Mouse (Mus musculus) neural tube, embryonic 12.5 days (tissue): ENCODE measurements at regions not wholly inside any gene's neighbourhood (a gene's known extent, or its start where the extent isn't known, plus 50 kb on each side); places are given as distances from the start of the nearest gene placed in this dataset.

Experiments
- ATAC-seq: fragments of 200-750 bp; cut with Nextera tagmentation; 2 replicates; pipeline ENCODE4 v1.8.0; 2017; ENCODE audit warnings: low read depth, mild to moderate bottlenecking, moderate TSS enrichment, moderate library complexity; ENCODE audit not compliant: low FRiP score
- H3K27ac ChIP-seq: fragments of 300-500 bp; sonication (generic); 2 replicates; pipeline ENCODE4 v1.5.1; 2016
- H3K27me3 ChIP-seq: fragments of 300-500 bp; sonication (generic); replicated peaks from 2 replicates; pipeline ENCODE4 v1.6.1; 2016; ENCODE audit warnings: mild to moderate bottlenecking
- H3K36me3 ChIP-seq: fragments of 300-500 bp; sonication (generic); 2 replicates; pipeline ENCODE4 v1.6.1; 2016; ENCODE audit warnings: mild to moderate bottlenecking
- H3K4me1 ChIP-seq: fragments of 300-500 bp; sonication (generic); 2 replicates; pipeline ENCODE4 v1.6.1; 2016
- H3K4me2 ChIP-seq: fragments of 300-500 bp; sonication (generic); replicated peaks from 2 replicates; pipeline ENCODE4 v1.6.1; 2016; ENCODE audit warnings: mild to moderate bottlenecking
- H3K4me3 ChIP-seq: fragments of 300-500 bp; sonication (generic); 2 replicates; pipeline ENCODE4 v1.5.1; 2016
- H3K9ac ChIP-seq: fragments of 300-500 bp; sonication (generic); 2 replicates; pipeline ENCODE4 v1.6.1; 2016; ENCODE audit warnings: mild to moderate bottlenecking
- H3K9me3 ChIP-seq: fragments of 300-500 bp; sonication (generic); 2 replicates; pipeline ENCODE4 v1.6.1; 2016; ENCODE audit warnings: mild to moderate bottlenecking
- WGBS: fragments of 180-500 bp; shearing (Covaris S2); methylation state at CpG from one replicate; pipeline ENCODE4 v1.1.7; 2016; 5-methylcytosine and 5-hydroxymethylcytosine counted together

DNA sequence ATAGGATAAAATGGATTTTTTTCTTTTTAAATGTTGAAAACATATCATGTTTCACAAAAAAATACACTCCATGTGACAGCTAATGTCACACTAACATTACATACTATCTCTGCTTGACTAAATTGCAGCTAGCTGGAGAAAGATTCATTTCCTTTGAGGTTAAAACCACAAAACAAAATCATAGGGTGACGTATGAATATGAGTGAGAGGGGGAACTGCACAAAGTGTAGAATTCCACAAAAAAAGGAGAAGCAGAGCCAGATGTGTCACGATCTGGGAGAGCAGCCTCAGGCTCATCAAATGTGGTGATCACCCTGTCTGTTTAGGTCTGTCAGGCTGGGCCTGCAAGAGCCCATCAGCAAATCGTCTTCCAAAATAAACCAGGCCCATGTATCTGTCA is 593.7 kb upstream of the Kirrel3 start:
- H3K4me3 ChIP-seq, result no peak overlapping the region
- 76% methylated on average over 3 of the region's 3 CpGs for WGBS
- H3K36me3 ChIP-seq, result no peaks in the 10 kb centered on the region
- no peaks in the 10 kb centered on the region for H3K27me3 ChIP-seq
- no peak overlapping the region for H3K9ac ChIP-seq
- H3K4me2 ChIP-seq, result no peak overlapping the region
- no peak overlapping the region for H3K27ac ChIP-seq
- H3K4me1 ChIP-seq, result no peaks in the 10 kb centered on the region
- H3K9me3 ChIP-seq, result no peaks in the 10 kb centered on the region
- no peak for ATAC-seq

DNA sequence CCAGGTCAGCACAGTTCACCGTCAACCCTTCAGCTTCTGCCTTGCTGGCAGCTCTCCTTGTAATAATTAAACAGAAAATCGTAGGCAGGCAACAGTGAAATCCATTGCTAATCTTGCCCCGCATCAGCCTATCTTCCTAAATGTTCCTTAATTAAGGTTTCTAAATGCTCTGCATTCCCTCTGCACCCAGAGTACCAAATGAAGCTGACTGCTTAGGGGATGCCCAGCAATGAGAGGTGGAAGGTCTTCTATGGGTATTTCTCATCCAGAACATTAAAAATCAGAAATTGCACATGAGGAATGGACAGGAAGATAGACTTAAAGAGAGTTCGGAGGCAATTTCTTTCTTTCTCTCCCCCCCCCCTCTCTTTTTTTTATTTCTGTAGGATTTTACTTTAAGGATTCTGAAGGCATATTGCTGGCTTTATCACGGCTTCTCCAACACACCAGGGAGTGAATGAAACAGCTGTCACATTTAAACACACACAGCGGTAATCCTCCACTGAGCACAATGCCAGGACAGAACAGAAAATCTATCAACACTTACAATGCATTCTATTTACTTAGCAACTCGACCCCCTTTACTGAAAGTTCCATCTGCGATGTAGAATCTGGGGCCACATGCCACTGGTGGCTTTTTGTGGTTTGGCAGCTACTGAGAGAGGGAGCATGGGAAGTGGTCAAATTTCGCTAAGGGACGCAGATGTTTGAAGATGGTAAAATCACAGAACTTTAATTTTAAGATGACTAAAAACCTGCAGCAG is 584.2 kb upstream of the Kirrel3 start:
- Histone ChIP-seq H3K4me1 (peaks cover 5% of the 10 kb centered on the region), H3K4me3 (no peak overlapping the region), H3K4me2 (no peak overlapping the region), H3K27ac (no peak overlapping the region), H3K36me3 (no peaks in the 10 kb centered on the region), H3K9ac (no peak overlapping the region), H3K9me3 (no peaks in the 10 kb centered on the region), H3K27me3 (no peaks in the 10 kb centered on the region)
- WGBS, result 47% methylated on average over 10 of the region's 10 CpGs
- ATAC-seq, result peak; percentile 63; the same call in 1 of the 2 replicates

DNA sequence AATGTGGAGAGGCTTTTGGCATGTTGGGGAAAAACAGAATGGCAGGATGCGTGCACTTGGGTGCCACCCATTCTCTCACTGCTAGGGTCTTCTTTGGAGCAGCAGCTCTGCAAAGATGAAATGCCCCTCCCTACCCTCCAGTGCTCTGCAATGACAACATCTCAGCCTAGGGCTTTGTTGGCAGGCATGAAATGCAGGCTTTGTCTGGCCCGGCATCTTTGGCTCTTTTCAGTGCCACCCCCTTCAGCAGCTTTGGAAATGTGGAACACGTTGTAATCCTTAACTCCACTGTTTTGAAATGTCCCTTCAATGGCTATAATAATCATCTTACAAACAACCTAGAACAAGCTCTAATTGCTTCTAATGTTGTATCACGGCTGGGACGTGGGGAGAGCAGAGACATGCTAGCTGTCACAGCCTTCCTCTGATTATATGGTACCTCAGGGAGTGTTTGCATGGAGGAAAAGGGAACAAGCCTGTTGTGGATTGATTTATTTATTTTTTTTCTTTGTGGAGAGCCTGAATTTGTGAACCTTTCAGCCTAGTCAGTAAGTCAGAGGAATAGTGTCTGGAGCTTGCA is 581.6 kb upstream of the Kirrel3 start:
- no peak for ATAC-seq
- no peaks in the 10 kb centered on the region for H3K9me3 ChIP-seq
- H3K4me1 ChIP-seq, result peaks cover 5% of the 10 kb centered on the region
- H3K27ac ChIP-seq, result no peak overlapping the region
- H3K4me2 ChIP-seq, result no peak overlapping the region
- H3K36me3 ChIP-seq, result no peaks in the 10 kb centered on the region
- H3K27me3 ChIP-seq, result no peaks in the 10 kb centered on the region
- H3K4me3 ChIP-seq, result no peak overlapping the region
- WGBS, result 33% methylated on average over 5 of the region's 5 CpGs
- no peak overlapping the region for H3K9ac ChIP-seq

GRCm38 (mm10) chr9:33914919-33915318 is 570.8 kb upstream of the Kirrel3 start:
- no peak for ATAC-seq
- H3K4me2 ChIP-seq, result no peak overlapping the region
- no peaks in the 10 kb centered on the region for H3K27me3 ChIP-seq
- H3K27ac ChIP-seq, result no peak overlapping the region
- 94% methylated on average over 4 of the region's 4 CpGs for WGBS
- no peak overlapping the region for H3K9ac ChIP-seq
- H3K36me3 ChIP-seq, result no peaks in the 10 kb centered on the region
- no peaks in the 10 kb centered on the region for H3K9me3 ChIP-seq
- no peak overlapping the region for H3K4me3 ChIP-seq
- no peaks in the 10 kb centered on the region for H3K4me1 ChIP-seq

- Histone ChIP-seq H3K27me3 (no peaks in the 10 kb centered on the region), H3K36me3 (no peaks in the 10 kb centered on the region), H3K9ac (no peak overlapping the region), H3K4me2 (no peak overlapping the region), H3K9me3 (no peaks in the 10 kb centered on the region), H3K4me1 (no peaks in the 10 kb centered on the region), H3K27ac (no peak overlapping the region), H3K4me3 (no peak overlapping the region)
- WGBS, result 79% methylated on average over 4 of the region's 4 CpGs
- ATAC-seq, result no peak
Observed at GRCm38 (mm10) chr9:33915349-33916056, 570.2 kb upstream of the Kirrel3 start.

DNA sequence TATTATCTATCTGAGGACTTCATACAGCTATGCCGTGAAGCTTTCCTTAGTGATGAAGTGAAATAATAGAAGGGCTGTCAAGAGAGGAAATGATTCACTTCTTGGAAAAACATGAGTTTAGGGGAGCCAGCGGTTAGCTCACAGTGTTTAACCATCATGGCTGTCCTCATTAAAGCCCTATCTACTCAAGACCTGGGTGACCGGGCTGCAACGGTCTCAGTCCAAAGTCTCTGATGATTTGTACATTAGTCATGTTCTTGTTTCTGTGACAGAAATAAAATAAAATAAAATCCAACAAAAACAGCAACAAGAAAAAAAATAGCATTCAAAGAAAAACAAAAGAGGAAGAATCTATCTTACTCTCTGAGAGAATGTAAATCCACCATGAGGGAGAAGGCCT is 555.4 kb upstream of the Kirrel3 start:
- no peaks in the 10 kb centered on the region for H3K27me3 ChIP-seq
- no peak overlapping the region for H3K4me2 ChIP-seq
- H3K9ac ChIP-seq, result no peak overlapping the region
- H3K4me1 ChIP-seq, result no peaks in the 10 kb centered on the region
- no peak for ATAC-seq
- no peak overlapping the region for H3K4me3 ChIP-seq
- WGBS, result 84% methylated on average over 4 of the region's 4 CpGs
- H3K27ac ChIP-seq, result no peak overlapping the region
- no peaks in the 10 kb centered on the region for H3K36me3 ChIP-seq
- no peaks in the 10 kb centered on the region for H3K9me3 ChIP-seq

DNA sequence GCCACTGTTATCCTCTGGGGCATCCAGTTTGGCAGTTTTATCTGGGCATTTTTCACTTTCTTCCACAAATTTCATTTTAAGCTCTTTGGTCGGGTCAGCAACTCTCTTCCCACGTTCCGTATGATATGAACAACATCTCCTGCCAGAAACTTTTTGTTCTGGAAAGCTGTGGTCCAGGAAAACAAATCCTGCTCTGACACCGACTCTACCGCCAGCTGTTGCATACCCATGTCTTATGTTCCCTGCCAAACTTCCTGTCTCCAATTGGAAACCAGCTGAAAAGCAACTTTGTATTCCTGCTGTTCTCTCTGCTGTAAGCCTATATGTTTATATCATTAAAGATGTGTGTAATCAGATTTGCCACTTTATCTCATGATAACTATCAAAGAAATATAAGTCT is 551.6 kb upstream of the Kirrel3 start:
- H3K36me3 ChIP-seq, result no peaks in the 10 kb centered on the region
- no peak overlapping the region for H3K4me3 ChIP-seq
- ATAC-seq, result no peak
- no peaks in the 10 kb centered on the region for H3K4me1 ChIP-seq
- no peaks in the 10 kb centered on the region for H3K9me3 ChIP-seq
- H3K27ac ChIP-seq, result no peak overlapping the region
- WGBS, result 91% methylated on average over 5 of the region's 5 CpGs
- no peak overlapping the region for H3K9ac ChIP-seq
- no peaks in the 10 kb centered on the region for H3K27me3 ChIP-seq
- H3K4me2 ChIP-seq, result no peak overlapping the region

DNA sequence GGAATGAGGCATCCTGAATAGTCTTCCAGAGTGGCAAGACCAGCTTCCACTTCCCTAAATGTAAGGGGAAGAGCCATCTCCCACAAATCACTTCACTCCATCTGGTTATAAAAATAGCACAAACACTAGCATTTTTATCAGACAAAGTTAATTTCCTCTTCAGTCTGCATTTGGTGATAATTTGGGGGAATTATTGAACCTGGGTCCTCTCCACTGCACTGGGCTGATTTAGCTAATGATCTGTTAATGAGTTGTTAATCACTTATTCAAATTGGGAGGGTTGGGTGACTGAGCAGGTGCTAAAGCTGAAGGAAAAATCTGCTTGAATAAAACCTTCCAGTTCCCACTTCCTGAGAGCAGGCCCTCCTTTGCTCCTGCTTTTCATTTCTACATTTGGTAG is 531.4 kb upstream of the Kirrel3 start:
- Histone ChIP-seq H3K27me3 (no peaks in the 10 kb centered on the region), H3K27ac (no peak overlapping the region), H3K36me3 (no peaks in the 10 kb centered on the region), H3K4me1 (no peaks in the 10 kb centered on the region), H3K4me3 (no peak overlapping the region), H3K4me2 (no peak overlapping the region), H3K9me3 (no peaks in the 10 kb centered on the region), H3K9ac (no peak overlapping the region)
- ATAC-seq, result no peak
